Mouse (Mus musculus) ES-Bruce4 (cell line): ENCODE results near the gene Tbc1d9b. TPM values are rescaled to one million over a fixed set of nuclear protein-coding genes. Genes with fewer than 3 reads are reported as not detected.

Experiments used
- H3K27ac ChIP-seq: 2 replicates; pipeline ENCODE4 v1.5.1; 2012; ENCODE audit warnings: low read length, inconsistent platforms; ENCODE audit not compliant: insufficient read depth
- H3K27me3 ChIP-seq: 2 replicates; pipeline ENCODE4 v1.6.1; 2012; ENCODE audit warnings: mild to moderate bottlenecking, low read length, inconsistent platforms; ENCODE audit not compliant: control insufficient read depth, poor library complexity, insufficient read depth, severe bottlenecking
- H3K36me3 ChIP-seq: 2 replicates; pipeline ENCODE4 v1.6.1; 2012; ENCODE audit warnings: inconsistent platforms, mild to moderate bottlenecking, low read length, moderate library complexity; ENCODE audit not compliant: control insufficient read depth, poor library complexity, insufficient read depth, severe bottlenecking
- H3K4me1 ChIP-seq: one replicate; pipeline ENCODE4 v1.8.1; 2011; ENCODE audit warnings: low read length; ENCODE audit not compliant: control insufficient read depth, insufficient read depth
- H3K4me3 ChIP-seq: 2 replicates; pipeline ENCODE4 v1.5.1; 2011; ENCODE audit warnings: low read depth, mild to moderate bottlenecking, low read length
- H3K9ac ChIP-seq: 2 replicates; pipeline ENCODE4 v1.6.1; 2012; ENCODE audit warnings: low read depth, mild to moderate bottlenecking, inconsistent platforms; ENCODE audit not compliant: poor library complexity, severe bottlenecking
- H3K9me3 ChIP-seq: replicated peaks from 2 replicates; pipeline ENCODE4 v1.6.1; 2012; ENCODE audit warnings: mild to moderate bottlenecking, low read length, inconsistent platforms; ENCODE audit not compliant: control insufficient read depth, poor library complexity, insufficient read depth, severe bottlenecking
- CTCF ChIP-seq: IDR thresholded peaks from one replicate; pipeline ENCODE4 v1.8.1; 2011; ENCODE audit warnings: low read depth, low read length
- EP300 ChIP-seq: IDR thresholded peaks from 2 replicates; pipeline ENCODE4 v1.6.1; 2011; ENCODE audit warnings: low read depth, low read length; ENCODE audit not compliant: insufficient read depth
- POLR2A ChIP-seq: IDR thresholded peaks from one replicate; pipeline ENCODE4 v1.8.1; 2011; ENCODE audit warnings: low read length; ENCODE audit not compliant: insufficient read depth
- polyA plus RNA-seq: library from polyadenylated mRNA; stranded (reverse); fragments of >200 nt; gene quantifications from 2 replicates; pipeline ENCODE4 v1.2.4, GENCODE M21; 2011; ENCODE audit warnings: low read depth; ENCODE audit not compliant: missing spikeins, insufficient read depth, insufficient read length

Tbc1d9b gene
- polyA plus RNA-seq, 1 experiment, result 30.6 TPM

- no peak for TF ChIP-seq POLR2A
- no peak for TF ChIP-seq EP300
- TF ChIP-seq CTCF, result no peak
Measured at GRCm38 (mm10) chr11:50198219-50198846, 67.1 kb downstream of the Tbc1d9b start.

GRCm38 (mm10) chr11:50198916-50199315 is 67.7 kb downstream of the Tbc1d9b start:
- Histone ChIP-seq H3K9ac (no peak overlapping the region), H3K4me3 (no peak overlapping the region), H3K4me1 (no peaks in the 10 kb centered on the region), H3K27ac (no peak overlapping the region), H3K9me3 (no peaks in the 10 kb centered on the region), H3K36me3 (peaks cover 48% of the 10 kb centered on the region), H3K27me3 (no peaks in the 10 kb centered on the region)
- TF ChIP-seq EP300, result no peak
- no peak for TF ChIP-seq POLR2A
- TF ChIP-seq CTCF, result no peak

More at GRCm38 (mm10) chr11:50198219-50198846, 67.1 kb downstream of the Tbc1d9b start:
- Histone ChIP-seq H3K9me3 (no peaks in the 10 kb centered on the region), H3K9ac (no peak overlapping the region), H3K27ac (no peak overlapping the region), H3K27me3 (no peaks in the 10 kb centered on the region), H3K4me1 (no peaks in the 10 kb centered on the region), H3K4me3 (no peak overlapping the region), H3K36me3 (peaks cover 44% of the 10 kb centered on the region)

GRCm38 (mm10) chr11:50200613-50201012 is 69.4 kb downstream of the Tbc1d9b start:
- TF ChIP-seq POLR2A (no peak), EP300 (no peak), CTCF (no peak)

GRCm38 (mm10) chr11:50201590-50201989 is 70.4 kb downstream of the Tbc1d9b start:
- no peak overlapping the region for H3K4me3 ChIP-seq
- no peaks in the 10 kb centered on the region for H3K9me3 ChIP-seq
- H3K27ac ChIP-seq, result no peak overlapping the region
- H3K4me1 ChIP-seq, result no peaks in the 10 kb centered on the region
- H3K9ac ChIP-seq, result no peak overlapping the region
- peaks cover 75% of the 10 kb centered on the region for H3K36me3 ChIP-seq
- H3K27me3 ChIP-seq, result no peaks in the 10 kb centered on the region
- TF ChIP-seq EP300 (no peak), POLR2A (no peak), CTCF (no peak)

More at GRCm38 (mm10) chr11:50200613-50201012, 69.4 kb downstream of the Tbc1d9b start:
- Histone ChIP-seq H3K4me3 (no peak overlapping the region), H3K4me1 (no peaks in the 10 kb centered on the region), H3K27me3 (no peaks in the 10 kb centered on the region), H3K36me3 (peaks cover 65% of the 10 kb centered on the region), H3K27ac (no peak overlapping the region), H3K9ac (no peak overlapping the region), H3K9me3 (no peaks in the 10 kb centered on the region)

GRCm38 (mm10) chr11:50203302-50203827 is 72.2 kb downstream of the Tbc1d9b start:
- H3K27me3 ChIP-seq, result no peaks in the 10 kb centered on the region
- H3K27ac ChIP-seq, result no peak overlapping the region
- H3K4me3 ChIP-seq, result no peak overlapping the region
- H3K9ac ChIP-seq, result no peak overlapping the region
- H3K9me3 ChIP-seq, result no peaks in the 10 kb centered on the region
- peaks cover 91% of the 10 kb centered on the region for H3K36me3 ChIP-seq
- H3K4me1 ChIP-seq, result no peaks in the 10 kb centered on the region
- TF ChIP-seq CTCF, result no peak
- no peak for TF ChIP-seq POLR2A
- no peak for TF ChIP-seq EP300

GRCm38 (mm10) chr11:50205434-50205833 is 74.2 kb downstream of the Tbc1d9b start:
- Histone ChIP-seq H3K4me3 (no peak overlapping the region), H3K27me3 (no peaks in the 10 kb centered on the region), H3K9ac (no peak overlapping the region), H3K9me3 (no peaks in the 10 kb centered on the region), H3K27ac (no peak overlapping the region), H3K4me1 (no peaks in the 10 kb centered on the region), H3K36me3 (peaks cover 77% of the 10 kb centered on the region)
- TF ChIP-seq EP300 (no peak), CTCF (no peak), POLR2A (no peak)
